Mouse (Mus musculus) G1E-ER4 (cell line): ENCODE results near the gene Gm5141. TPM values are rescaled to one million over a fixed set of nuclear protein-coding genes. Genes with fewer than 3 reads are reported as not detected.
"Not testable (repeated sequence)": the region's sequence is repeated elsewhere in the genome, so short reads cannot be mapped to it uniquely, and the experiment has no call there.

Experiments used
- GATA1 ChIP-seq: IDR thresholded peaks from one replicate; pipeline ENCODE4 v1.8.0; 2012; ENCODE audit warnings: low read length, inconsistent platforms
- polyA plus RNA-seq: library from polyadenylated mRNA; stranded (reverse); fragments of >175 nt; gene quantifications from 2 replicates; pipeline ENCODE4 v1.2.3, GENCODE M21; 2012

Gm5141 gene
- polyA plus RNA-seq, result not detected in 2 replicates

GRCm38 (mm10) chr13:62785199-62786134 lies at the start of gene Gm5141:
Gene Gm5141, minus strand, starts transcription at chr13:62785808.
- not testable (repeated sequence) for TF ChIP-seq GATA1

- TF ChIP-seq GATA1, result no peak
Observed at GRCm38 (mm10) chr13:62833341-62833740, 47.7 kb upstream of the Gm5141 start.

- TF ChIP-seq GATA1, result no peak
Observed at GRCm38 (mm10) chr13:62832239-62832638, 46.6 kb upstream of the Gm5141 start.

GRCm38 (mm10) chr13:62812713-62813112 lies 27.1 kb upstream of the Gm5141 start:
- TF ChIP-seq GATA1, result no peak

GRCm38 (mm10) chr13:62760432-62761415 lies 24.9 kb downstream of the Gm5141 start, which contains the start of gene Platr25:
Gene Platr25, minus strand, starts transcription at chr13:62760709.
- TF ChIP-seq GATA1, result not testable (repeated sequence)

GRCm38 (mm10) chr13:62733322-62733721 lies 52.3 kb downstream of the Gm5141 start:
- TF ChIP-seq GATA1, result no peak

Other genes starting within 250 kb of the Gm5141 start
- gene Zfp935, start 227.3 kb downstream of the Gm5141 start, polyA plus RNA-seq, result 0.10 and 0.17 TPM in 2 replicates
- gene Zfp934, start 214.6 kb downstream of the Gm5141 start, polyA plus RNA-seq, result 0.16 and 0.29 TPM in 2 replicates
- not detected in 2 replicates for gene 6720489N17Rik, start 161.6 kb downstream of the Gm5141 start, polyA plus RNA-seq
- gene Platr25, start 25.1 kb downstream of the Gm5141 start, polyA plus RNA-seq, result not detected in 2 replicates
- not detected in 2 replicates for gene Fbp2, start 72.6 kb upstream of the Gm5141 start, polyA plus RNA-seq
- not detected in 2 replicates for gene Fbp1, start 102.5 kb upstream of the Gm5141 start, polyA plus RNA-seq
- 24.4 and 47.5 TPM in 2 replicates for gene 2010111I01Rik, start 179.1 kb upstream of the Gm5141 start, polyA plus RNA-seq